Mouse (Mus musculus) B cell, adult 2 months (primary cell): Measurements from ENCODE around the gene Car12.
A peak's percentile ranks its signal among the peaks of the same experiment; 100 is the strongest.

Experiments used
- DNase-seq, 2 experiments: peaks; one replicate each; pipeline ENCODE4 v3.0.0; 2022

The Car12 gene

DNA sequence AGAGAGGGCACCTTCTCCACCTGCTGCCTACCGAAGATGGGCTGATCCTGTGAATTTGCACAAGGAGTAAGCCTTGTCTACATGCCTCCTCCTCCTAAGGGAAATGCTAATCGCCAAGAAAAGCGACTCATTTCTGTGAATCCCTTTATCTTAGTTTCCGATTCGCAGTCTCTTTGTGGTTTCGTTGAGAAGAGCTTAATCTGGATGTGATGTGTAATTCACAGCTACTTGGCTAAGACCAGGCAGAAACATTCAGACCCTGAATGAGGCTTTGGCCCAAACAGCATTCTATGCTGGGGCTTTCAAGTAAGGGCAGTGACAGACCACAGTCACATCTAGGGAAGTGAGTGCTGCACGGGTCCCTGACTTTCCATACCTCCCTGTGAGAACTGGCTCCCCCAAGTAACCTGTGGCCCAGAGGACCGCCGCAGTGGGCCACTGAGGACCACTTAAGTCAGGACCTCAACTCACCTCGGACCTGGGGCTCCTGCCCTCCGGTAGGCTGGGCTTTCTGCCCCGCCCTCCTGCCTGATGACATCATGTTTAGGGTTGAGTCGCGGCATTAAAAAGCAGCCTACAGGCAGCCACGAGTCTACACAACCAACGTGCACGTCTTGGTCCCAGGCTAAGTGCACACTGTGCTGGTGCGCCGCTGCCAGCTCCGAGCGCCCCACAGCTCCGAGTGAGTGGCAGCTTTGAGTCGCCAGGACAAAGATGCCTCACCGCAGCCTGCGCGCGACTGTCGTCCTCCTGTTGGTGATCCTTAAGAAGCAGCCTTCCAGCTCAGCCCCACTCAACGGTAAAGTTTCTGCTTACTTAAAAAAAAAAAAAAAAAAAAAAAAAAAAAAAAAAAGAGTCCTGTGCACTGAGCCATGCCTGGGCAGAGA is at the start of gene Car12:
Gene Car12 (plus strand): TSS at position 552 of the 887 bp plus-strand sequence.
- peak; percentile 54 to 56 for DNase-seq

DNA sequence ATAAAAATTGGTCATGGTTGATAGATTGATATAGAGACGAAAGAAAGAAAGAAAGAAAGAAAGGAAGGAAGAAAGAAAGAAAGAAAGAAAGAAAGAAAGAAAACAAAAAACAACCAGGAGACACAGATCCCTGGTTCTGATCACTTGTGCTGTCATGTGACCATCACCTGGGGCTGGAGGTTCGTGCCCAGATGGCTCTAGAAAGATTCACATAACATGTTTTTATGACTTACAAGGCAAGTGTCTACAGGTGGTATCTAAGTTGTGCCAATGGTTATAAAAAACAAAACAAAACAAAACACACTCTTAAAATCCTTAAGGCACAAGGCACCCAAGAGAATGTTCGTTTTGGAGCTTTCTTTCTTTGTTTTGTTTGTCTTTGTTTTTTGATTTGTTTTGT is 49.7 kb upstream of the Car12 start:
- no peak for DNase-seq

- no peak for DNase-seq
Measured at GRCm38 (mm10) chr9:66664561-66664960, 48.9 kb upstream of the Car12 start.

DNA sequence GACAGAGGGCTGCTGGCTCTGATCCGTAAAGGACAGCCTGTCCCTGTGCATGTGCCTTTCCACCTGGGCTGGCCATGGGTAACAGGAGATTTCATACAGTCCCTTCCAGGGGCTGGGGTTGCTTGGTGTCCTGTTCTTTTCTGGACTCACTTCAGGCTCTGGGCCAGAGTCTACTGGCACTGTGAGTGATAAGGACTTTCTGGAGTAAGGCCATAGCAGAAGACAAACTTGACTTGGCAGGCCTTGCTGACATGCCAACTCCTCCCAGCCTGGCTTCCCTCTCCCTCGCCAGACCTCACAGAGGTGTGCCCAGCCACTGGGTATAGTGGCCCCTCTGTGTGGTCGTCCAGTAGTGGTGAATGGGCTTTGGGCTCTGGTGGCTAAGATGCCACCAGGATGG is 47.3 kb upstream of the Car12 start:
- DNase-seq, result no peak

DNA sequence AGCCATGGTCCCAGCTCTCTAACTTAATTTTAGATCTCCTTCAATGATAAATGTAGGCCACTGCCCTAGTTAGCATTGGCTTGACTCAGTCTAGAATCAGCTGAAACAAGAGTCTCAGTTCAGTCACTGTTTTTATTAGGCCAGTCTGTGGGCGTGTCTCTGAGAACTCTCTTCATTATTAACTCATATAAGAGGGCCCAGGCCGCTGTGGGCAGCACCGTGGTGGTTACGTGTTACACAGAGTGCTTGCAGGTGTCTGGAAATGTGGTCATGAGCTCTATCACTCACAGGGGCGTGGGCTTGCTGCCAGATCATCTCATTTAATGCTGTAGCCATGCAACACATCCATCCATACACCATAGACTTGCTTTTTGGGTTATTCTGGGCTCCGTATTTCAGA is 46.4 kb upstream of the Car12 start:
- no peak for DNase-seq

DNA sequence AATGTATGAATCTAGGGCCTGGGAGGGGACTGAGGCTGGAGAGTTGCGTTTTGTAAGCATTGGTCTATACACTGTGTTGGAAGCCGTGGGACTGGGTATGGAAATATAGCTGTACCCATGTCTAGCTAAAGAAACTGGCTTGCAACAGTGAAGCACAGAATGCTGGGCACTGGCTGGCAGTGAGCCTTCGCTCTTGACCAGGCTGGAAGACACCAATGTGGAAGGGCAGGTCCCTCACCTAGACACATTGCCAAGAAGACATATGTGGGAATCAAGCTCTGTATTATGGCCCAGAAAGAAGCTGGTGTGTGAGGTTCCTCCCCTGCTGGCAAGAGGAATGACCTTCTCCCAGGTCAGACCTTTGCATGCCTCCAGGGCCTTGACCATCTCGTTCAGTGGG is 45.6 kb upstream of the Car12 start:
- no peak for DNase-seq

GRCm38 (mm10) chr9:66669561-66670078 is 43.9 kb upstream of the Car12 start:
- peak in 1 of 2 experiments; percentile 24 for DNase-seq

DNA sequence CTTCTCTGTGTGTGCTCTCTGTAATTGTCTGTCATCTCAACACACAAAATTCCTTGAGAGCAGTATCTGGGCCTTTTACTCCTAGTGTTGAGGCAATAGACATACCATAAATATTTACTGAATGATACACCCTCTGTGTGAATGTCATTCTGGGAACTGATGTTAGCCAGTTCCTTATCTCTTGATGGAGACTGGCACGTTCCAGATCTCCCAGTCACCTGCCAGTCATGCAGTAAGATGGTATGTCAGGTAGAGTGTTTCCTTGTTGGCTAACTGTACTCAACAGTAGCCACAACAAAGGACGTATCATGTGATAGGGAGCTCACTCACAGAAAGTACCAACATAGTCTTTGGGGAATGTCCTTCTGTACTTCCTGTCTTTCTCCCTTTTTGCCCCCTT is 39.7 kb upstream of the Car12 start:
- no peak for DNase-seq

DNA sequence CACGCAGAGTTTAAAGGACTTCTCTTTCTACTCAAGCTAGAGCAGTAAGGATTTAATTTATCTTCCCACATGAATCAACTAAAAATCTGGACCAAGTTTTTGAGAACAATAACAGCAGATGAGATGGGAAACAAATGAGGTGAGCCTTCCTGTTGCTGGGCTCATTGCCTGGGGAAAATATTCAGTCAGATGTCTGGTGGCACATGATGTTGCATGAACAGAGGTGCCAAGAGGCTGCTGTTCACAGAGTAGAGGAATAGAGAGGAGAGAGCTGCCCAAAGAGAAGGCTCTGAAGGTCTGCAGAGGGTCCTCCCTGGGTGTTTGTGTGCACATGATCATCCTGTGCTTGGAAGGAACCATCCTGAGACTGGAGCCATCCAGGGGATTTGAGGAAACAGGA is 37.9 kb upstream of the Car12 start:
- no peak for DNase-seq

GRCm38 (mm10) chr9:66680102-66680501 is 33.4 kb upstream of the Car12 start:
- peak in 1 of 2 experiments; percentile 7 for DNase-seq

DNA sequence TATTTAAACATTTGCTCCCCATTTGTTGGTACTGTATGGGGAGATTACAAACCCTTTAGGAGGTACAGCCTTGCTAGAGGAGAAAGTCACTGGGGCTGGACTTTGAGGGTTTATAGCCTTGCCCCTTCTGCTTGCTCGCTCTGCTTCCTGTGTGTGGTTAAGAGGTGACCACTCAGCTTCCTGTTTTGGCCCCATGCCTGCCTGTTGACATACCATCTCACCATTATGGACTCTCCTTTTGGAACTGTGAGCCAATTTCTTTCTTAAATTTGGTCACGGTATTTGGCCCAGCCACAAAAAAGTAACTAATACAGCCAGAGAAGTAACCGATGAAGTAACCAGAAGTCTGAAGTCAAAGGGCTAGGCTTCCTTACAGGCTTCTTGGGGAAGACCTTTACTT is 30.7 kb upstream of the Car12 start:
- peak; percentile 20 to 37 for DNase-seq

GRCm38 (mm10) chr9:66685730-66686129 is 27.8 kb upstream of the Car12 start:
- DNase-seq, result no peak

GRCm38 (mm10) chr9:66687713-66688112 is 25.8 kb upstream of the Car12 start:
- DNase-seq, result no peak

DNA sequence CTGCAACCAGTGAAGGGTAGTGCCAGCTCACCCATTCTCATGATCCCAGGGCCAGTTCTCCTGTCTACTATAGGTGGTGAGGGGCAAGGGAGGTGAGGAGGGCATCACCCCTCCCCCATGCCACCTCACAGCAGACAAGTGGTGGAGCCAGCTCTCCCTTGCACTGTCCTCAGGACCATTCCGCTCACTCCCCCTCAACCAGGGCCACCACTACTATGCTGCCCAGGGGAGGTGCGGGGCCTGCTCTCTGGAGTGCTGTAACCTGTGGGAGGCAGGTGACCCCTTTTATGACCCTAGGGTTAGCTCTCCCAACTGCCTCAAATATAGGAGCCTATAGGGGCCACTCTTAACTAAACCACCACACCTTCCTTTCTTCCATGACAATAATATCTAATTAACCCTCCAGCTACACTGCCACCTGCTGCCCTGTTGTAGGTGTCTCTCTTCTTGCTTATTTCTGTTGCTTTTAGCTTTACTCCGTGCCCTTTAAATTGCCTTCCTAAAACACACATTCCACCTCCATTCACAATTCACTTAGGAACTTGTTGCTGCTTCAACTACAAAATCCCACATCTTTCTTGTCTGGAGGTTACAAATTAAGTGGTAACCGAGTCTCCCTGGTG is 21.7 kb upstream of the Car12 start:
- DNase-seq, result peak; percentile 19 to 31

GRCm38 (mm10) chr9:66697355-66698140 is 15.9 kb upstream of the Car12 start:
- no peak for DNase-seq

GRCm38 (mm10) chr9:66699748-66700147 is 13.7 kb upstream of the Car12 start:
- no peak for DNase-seq

DNA sequence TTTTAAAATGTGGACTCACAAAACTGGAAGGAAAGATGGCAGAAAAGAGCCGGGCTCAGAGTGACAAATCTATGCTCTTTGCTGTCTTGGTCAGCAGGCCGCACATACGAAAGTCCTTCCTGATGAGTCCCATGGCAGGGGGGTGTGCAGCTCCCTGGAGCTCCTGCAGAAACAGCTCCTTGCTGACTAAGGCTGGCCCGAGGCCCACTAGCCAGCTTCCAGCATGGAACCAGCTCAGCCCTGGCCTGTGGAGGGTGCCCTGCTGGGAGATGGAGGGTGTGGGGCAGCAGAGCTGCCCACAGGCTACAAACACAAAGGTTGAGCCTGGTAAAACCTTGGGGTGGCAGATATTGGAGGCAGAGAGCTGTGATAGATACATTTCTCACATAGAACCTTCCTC is 10.5 kb upstream of the Car12 start:
- no peak for DNase-seq

- DNase-seq, result peak; percentile 25 to 30
Measured at GRCm38 (mm10) chr9:66705354-66705753, 8.1 kb upstream of the Car12 start.

GRCm38 (mm10) chr9:66705766-66706165 is 7.7 kb upstream of the Car12 start:
- peak; percentile 91 to 92 for DNase-seq

DNA sequence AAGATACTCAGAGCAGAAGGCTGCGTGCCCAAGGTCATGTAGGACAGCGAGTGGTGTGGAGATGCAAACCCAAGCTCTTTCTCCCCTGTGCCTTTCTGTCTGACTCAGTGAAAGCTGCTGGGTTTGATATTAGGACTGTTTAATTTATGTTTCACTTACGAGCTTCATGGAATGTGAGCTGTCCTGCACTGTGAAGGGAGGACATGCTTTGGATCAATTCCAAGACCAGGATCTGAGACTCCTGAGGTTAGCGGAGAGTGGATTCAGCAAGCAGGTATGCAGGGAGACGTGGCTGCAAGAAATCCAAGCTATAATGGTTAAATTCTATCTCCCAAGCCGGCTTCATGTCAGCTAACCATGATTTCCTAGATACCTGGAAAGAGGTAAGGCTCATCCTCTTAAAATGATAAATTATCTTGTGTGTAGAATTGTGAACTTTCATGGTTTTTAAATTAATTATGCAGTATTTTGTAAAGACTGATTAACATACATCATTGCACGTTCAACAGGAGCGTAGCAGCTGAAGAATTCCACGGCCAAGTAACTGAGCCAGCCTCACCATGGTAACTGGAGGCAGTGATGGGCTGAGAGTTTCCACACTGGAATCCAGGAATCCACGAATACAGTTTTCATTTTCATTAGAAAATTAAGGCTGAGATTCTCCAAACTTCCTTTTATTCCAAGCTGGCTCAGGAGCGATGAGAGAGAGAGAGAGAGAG is 5.3 kb upstream of the Car12 start:
- DNase-seq, result no peak

DNA sequence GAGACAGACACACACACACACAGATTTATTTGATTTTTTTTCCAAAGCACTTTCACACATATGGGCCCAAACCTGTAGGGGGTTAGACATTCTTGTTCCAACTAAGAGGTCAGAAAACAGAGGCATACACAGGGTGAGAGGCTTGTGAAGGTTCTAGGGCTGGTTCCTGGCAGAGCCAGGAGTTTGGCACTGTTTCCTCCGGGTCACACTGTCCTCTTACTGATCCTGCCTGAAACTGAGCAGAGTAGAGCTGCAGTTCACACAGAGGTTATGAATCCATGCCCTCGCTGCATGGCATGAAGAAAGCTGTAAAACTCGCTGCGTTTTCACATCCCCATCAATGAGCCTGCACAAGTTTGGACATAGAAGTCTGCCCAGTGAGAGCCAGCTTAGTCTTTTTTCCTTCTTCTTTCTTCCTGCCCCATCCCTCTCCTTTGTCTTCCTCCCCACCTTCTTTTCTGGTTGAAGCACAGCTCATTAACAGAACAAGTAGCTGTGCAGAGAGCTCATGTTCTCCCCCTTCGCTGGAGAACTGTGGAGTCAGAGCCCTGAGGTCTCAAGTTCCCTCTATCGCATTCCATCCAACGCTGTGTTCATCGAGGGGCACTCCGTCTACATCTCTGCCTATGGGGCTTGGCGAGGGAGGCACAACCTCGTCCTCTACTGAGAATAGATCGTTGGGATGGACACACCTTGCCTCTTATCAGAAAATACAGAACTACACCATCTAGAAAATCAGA is 4.5 kb upstream of the Car12 start:
- no peak for DNase-seq

DNA sequence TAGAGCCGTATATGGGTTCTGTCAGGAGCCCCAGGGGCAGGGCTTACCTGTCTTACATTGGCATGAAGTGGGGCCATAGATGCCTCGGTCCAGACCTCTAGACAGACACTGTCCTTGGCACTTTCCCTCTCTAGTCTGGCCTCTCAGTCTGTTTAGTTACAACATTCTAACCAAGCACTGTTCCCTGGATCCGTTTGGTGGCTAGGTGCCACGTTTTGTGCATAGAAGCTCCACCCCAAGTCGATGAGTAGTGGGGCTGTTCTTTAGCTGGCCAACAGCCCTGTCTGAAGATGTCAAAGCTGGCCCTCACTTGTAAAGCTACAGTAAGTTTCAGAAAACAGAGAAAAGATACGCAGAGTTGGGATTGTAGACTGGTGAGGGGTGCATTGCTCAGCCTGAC is 2.9 kb upstream of the Car12 start:
- DNase-seq, result no peak
